Mouse (Mus musculus) CH12.LX (cell line): Measurements from ENCODE around the gene Anp32e.

Experiments used
- CTCF ChIP-seq, 2 experiments: IDR thresholded peaks in 1 of 2; conservative IDR thresholded peaks in 1 of 2; 2 replicates each; pipeline ENCODE4 v1.5.1; 2011 to 2012; ENCODE audit warnings: low read depth in 2 of 2, low read length in 2 of 2, improper control_type of control experiment in 1 of 2, inconsistent platforms in 1 of 2, mild to moderate bottlenecking in 1 of 2, moderate library complexity in 1 of 2
- MAFK ChIP-seq: IDR thresholded peaks from 2 replicates; pipeline ENCODE4 v1.6.1; 2011; ENCODE audit warnings: low read length, improper control_type of control experiment; ENCODE audit not compliant: insufficient replicate concordance
- NRF1 ChIP-seq: IDR thresholded peaks from 2 replicates; pipeline ENCODE4 v1.6.1; 2014; ENCODE audit warnings: low read depth, mild to moderate bottlenecking, inconsistent platforms, low read length, improper control_type of control experiment, moderate library complexity
- SIN3A ChIP-seq: IDR thresholded peaks from 2 replicates; pipeline ENCODE4 v1.6.1; 2012; ENCODE audit warnings: low read length, improper control_type of control experiment, inconsistent platforms

DNA sequence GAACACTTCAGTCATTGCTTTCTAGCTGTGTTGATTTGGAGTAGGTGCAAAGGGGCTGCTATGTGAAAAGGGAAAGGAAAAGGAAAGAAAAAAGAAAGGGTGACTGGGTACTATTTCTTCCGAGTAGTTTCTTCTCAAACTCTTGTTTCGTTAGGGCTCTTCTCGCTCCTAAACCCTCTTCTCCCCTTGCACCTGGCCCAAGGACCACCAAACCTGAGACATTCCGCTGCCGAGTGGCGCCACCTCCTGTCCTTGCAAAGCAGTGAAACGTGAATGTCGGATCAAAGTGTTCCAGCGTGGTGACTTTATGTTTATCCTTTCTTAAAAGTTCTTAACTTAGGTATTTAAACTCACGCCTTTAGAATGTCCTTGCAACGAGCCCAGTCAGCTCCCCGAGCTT is 22.2 kb upstream of the Anp32e start:
- TF ChIP-seq SIN3A, result no peak
- no peak for TF ChIP-seq MAFK
- TF ChIP-seq NRF1, result no peak
- peak in 1 of 2 experiments; percentile 92; a peak in 3 of 4 replicates for TF ChIP-seq CTCF (conservative IDR thresholded peaks at IDR 0.05 in 1 of 2, IDR thresholded peaks at IDR 0.05 in 1 of 2; ENCODE audit: low read depth in 2 of 2, low read length in 2 of 2)
